Mouse (Mus musculus): ENCODE measurements around the gene Ccr4.

Gene Ccr4

DNA sequence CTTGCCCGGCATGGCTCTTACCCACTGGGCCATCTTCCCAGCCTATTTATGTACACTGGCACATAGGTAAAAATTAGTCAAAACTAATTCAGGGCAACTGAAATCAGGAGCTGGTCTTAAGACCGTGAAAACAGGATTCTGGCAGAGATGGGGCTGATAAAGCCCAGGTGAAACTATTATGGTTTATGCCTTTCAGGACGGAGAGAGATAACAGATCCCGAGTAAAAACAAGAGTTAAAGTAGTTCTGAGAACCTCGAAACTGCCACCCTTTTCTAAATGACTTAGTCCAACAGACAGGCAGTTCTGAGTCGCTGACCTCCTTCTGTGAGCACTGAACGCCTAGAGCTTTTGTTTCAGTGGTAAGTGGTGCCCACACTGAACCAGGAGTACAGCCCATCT, 32.8 kb downstream of the Ccr4 start:
- intact Hi-C loops (cut with DNase I), result no loop called here

DNA sequence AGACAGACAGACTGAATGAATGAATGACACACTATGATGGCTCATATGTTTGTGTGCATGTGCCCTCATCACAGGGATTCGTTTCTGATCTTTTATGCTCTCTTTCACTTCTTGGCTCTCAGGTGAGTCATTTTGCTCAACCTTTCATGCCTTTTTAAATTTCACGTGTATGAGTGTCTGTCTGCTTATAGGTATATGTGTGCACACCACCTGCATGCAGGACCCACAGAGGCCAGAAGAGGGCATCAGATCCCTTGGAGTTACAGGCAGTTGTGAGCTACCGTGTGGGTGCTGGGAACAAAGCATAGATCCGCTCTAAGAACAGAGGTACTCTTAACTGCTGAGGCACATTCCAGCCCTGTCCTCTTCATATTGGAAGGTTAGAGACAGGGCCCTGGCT, 36.0 kb downstream of the Ccr4 start:
- intact Hi-C loops (cut with DNase I), result no loop called here

DNA sequence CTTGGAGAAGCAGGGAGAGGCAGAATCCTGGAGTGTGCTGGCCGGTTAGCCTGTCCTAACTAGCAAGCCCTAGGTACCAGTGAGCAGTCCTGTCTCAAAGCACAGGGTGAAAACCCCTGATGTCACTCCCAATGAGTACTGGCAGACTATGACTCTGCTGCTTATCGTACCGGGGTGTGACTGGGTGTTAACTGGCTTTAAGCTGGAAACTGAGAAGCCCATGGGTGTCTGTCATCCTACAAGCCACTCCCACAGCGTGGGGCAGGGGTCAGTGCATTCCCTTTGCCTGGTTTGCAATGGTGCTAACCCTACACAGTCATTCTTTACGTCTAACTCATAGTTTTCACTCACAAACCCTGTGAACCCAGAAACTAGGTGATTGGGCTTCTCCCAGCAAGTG, 36.5 kb downstream of the Ccr4 start:
- intact Hi-C loops (cut with DNase I), result no loop called here

DNA sequence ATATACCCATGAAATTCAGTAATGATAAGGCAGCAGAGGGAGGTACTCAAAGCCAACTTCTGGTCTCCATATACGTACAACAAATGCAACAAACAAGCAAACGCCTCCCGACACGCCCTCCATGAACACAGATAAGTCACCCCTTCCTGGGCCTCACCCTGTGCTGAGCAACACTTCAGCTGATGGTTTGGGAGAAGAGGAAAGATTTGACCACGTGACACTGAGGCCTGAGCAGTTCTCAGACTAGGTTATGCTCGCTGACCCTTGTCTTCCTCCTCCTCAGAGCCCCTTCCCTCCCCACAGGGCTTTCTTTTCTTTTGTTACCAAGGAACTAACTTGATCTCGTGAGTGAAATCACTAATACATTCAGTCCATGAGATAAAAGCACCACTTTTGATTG, 37.8 kb downstream of the Ccr4 start:
- intact Hi-C loops (cut with DNase I), result no loop called here

DNA sequence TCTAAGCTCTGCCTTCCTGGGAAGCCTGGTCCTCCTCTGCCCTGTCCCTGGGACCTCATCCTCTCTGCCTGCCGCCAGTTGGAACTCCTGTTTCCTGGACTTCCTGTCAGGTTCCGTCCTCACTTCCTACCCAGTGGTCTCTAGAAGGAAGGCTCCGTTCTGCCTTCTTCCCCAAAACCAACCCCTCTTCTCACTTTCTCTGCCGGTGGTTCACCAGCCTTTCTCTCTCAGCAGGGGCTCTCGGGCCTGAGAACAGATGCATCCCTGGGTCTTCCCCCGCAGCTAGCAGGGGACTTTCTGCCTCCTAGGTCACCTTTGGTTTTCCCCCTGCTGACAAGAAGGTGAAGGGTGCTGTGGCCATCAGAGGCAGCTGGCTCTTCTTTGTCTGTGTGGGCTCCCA, 39.3 kb downstream of the Ccr4 start:
- intact Hi-C loops (cut with DNase I), result no loop called here

DNA sequence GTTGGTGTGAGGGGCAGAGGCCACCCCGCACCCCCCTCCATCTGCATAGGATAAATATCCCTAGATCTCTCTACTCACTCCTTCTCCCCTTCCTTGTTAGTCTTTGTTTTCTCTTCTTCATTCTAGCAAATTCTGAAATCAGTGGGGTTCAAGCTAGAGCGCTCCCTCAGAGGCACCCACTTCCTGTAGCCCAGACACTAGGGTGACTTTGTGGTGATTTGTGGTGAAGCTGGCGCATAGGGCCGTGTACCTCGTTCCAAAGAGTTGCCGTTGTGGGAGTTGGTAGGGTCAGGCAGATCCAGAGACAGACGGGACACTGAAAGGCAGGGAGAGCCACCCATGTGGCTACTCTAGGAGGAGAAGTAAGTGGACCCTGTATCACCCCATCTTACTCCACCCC, 42.1 kb downstream of the Ccr4 start:
- intact Hi-C loops (cut with DNase I), result no loop called here

DNA sequence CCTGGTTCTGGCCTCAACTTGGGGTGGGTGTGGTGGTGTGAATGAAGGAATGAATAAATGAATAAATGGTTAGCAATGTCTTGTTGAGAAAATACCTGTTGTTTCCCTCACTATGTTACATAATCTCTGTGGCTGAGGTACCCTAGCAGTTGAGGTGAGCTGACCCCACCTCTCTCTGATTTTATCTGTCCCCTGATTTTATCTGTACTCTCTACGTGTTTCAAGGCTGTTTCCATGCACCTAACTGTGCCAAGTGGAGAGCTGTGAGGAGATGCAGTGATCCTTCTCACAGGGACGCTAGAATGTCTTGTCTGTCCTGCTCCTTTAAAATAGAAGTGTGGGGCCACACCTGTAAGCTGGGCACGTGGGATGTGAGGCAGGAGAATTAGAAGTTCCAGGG, 46.3 kb downstream of the Ccr4 start:
- intact Hi-C loops (cut with DNase I), result no loop called here

DNA sequence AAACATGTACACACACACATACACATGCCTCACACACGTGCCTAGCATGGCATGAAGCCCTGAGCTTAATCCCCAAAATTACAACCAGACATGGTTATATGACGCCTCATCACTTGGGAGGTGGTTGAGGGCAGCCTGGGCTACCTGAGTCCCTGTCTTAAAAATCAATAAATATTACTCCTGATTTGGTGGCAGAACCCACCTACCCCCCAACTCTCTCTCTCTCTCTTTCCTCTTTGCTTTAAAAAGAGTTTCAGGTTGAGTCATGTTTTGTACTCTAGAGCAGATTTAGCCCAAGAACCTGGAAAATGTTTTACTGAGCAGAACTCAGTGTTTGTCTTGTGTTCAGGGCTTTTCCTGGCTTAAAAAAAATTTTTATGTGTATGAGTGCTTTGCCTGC, 49.3 kb downstream of the Ccr4 start:
- intact Hi-C loops (cut with DNase I), result no loop called here

DNA sequence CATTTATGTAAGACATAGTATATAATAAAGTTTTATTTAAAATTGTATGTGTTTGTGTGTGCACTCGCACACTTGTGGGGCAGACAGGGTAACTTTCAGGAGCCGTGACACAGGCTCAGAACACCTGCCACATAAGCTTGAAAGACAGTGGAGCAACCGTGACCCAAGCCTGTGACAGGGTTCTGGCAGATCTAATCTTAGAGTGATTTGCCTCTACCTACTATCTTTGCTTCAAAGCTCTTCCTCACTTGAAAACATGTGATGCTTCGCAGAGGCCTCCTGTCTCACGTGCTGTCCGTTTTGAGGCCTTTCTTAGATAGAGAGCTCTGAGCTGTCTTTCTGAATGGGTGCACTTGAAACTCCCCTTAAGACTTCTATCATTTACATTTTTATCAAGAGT, 52.3 kb downstream of the Ccr4 start:
- intact Hi-C loops (cut with DNase I), result no loop called here

DNA sequence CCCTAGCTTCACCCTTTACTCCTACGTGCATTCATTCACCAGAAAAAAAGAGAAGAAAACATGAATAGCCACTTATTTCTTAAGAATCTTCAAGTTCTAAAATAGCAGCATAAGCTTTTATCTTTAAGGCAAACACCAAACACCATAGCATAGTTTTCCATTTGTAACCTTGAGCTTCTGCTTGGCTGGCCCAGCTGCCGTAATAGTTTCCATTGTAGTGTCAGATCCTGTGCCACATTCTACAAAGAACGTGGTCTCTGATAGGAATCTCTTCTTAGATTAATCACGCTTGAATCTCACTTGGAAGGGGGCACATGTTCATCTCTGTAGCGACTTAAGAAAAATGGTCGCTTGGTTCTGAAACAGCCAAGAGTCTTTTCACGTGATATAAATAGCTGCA, 53.1 kb downstream of the Ccr4 start:
- intact Hi-C loops (cut with DNase I), result no loop called here

DNA sequence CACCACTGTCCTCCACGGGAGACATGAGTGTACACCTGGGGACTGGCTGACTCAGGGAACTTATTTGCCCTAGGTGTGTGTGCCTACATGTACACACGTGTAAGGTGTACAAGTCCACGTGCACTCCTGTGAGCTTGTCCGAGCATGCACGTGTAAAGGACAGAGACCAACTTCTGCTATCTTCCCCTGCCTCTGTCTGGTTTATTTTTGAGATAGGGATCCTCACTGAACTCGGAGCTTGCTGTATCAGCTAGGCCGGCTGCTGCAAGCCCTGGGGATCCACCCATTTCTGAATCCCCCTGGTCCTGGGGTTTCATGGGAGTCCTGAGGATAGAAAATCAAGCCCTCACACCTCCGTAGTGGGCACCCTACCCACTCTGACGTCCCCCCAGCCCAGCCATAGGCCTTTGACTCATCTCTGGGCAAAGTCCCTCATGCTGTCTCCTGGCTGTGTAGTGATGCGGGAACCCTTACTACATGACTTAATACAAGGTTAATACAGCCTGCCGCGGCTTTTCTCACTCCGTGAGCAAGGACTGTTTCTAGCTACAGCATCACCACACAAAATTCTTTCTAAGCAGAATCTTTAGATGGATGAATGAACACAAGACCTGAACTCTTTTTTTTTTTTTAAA, 55.5 kb downstream of the Ccr4 start:
- intact Hi-C loops (cut with DNase I), result no loop called here

DNA sequence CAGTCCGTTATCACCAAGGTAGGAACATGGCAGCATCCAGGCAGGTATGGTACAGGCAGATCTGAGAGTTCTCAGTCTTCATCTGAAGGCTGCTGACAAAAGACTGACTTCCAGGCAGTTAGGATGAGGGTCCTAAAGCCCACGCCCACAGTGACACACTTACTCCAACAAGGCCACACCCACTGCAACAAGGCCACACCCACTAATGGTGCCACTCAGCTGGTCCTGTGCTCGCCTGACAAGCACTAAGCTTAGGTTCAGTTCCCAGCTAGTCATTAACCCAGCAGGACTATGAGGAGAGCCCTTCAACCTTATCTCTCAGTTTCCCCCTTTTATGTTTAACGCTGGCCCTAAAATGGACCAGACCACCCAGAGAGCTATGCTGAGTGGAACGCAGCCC, 56.0 kb downstream of the Ccr4 start:
- intact Hi-C loops (cut with DNase I), result no loop called here

DNA sequence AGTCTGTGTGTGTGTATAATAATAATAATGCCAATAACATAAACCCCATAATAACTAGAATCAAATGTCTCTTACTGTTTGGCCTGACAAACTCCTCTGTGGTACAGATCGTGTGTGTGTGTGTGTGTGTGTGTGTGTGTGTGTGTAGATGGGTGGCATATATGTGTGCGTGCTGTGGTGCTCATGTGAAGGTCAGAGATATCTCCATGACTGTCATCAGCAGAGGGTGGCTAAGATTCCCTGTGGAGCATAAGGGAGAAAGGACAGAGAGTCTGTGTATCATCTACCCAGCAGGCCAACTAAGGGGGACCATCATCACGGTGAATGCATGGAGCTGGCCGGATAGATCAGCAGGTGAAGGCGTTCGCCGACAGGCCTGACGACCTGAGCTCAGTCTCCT, 57.8 kb downstream of the Ccr4 start:
- intact Hi-C loops (cut with DNase I), result no loop called here

DNA sequence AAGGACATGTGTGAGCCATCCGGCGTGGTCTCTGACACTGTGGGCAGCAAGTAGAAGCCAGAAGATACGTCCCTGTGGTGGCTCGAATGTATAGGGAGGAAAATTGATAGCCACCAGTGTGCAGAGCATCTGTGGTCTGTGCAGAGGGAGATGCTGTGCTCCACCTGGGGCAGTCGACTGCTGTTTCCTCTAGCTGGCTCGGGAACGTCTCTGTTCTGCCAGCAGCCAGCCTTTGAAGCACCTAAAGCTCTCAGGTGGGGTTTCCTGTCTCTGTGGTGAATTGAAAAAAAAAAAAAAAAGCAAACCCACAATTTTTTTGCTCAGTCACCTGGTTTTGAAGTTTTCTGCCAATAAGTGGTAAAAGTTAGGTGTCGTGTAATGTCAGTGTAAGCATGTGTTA, 61.4 kb downstream of the Ccr4 start:
- intact Hi-C loops (cut with DNase I), result no loop called here

DNA sequence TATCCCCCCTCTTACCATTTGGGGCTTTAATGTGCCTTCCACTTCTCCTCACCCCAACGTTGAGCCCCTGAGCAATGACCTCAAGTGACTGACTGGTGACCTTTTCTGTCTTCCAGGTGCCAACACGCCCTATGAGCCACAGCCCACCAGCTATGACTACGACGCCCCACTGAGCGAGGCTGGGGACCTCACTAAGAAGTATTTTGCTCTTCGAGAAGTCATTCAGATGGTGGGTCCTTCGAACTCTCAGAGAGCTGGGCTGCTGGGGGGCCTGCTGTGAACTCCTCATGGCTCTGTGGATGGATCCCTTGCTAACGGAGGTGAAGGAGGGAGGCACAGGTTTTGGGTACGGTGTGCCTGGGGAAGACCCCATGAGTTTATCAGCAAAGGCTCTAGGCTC, 61.8 kb downstream of the Ccr4 start:
- intact Hi-C loops (cut with DNase I), result no loop called here

DNA sequence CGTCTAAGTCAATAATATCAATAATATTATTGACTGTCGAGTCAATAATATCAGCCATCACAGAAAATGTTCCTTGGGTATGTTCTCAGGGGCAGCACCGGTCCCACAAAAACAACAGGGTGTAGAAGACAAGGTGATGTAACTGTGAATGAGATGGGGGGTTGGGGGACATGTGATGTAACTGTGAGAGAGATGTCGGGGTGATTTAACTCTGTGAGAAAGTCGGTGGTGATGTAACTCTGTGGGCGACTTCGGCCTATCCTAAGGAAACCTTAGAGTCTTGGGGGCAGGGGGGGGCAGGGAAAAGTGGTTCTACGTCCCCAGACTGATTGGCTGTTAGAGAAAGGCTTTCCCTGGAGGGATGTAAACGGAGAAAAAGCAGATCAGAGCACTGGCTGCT, 62.5 kb downstream of the Ccr4 start:
- intact Hi-C loops (cut with DNase I), result no loop called here

DNA sequence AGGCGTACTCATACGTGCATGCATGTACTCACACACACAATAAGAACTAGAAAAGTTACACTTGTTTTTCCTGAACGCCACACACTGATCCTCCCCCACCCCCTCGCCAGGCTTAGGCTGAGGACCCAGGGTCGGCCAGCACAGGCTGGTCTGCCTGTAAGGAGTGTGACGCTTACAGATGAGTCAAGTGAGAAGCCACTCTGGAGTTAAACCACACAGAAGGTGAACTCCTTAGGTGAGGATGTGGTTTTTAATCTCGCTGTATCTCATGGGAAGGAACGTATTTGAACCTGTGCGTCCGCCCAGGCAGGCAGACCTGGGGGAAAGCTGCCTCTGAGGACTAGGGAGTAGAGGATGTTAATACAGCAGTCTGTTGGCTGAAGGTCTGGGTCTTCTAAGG, 64.2 kb downstream of the Ccr4 start:
- intact Hi-C loops (cut with DNase I), result no loop called here
